Mouse (Mus musculus) embryonic facial prominence, embryonic 10.5 days (tissue): ENCODE results near the gene Rcor2. TPM values are rescaled to one million over a fixed set of nuclear protein-coding genes. Genes with fewer than 3 reads are reported as not detected.

Experiments
- DNase-seq: peaks from one replicate; pipeline ENCODE4 v3.0.0-alpha.2; 2017; ENCODE audit warnings: low spot score
- H3K27ac ChIP-seq: fragments of 300-500 bp; sonication (generic); replicated peaks from 2 replicates; pipeline ENCODE4 v1.5.1; 2016; ENCODE audit warnings: mild to moderate bottlenecking
- H3K27me3 ChIP-seq: fragments of 300-500 bp; sonication (generic); replicated peaks from 2 replicates; pipeline ENCODE4 v1.6.1; 2016; ENCODE audit warnings: low read depth, mild to moderate bottlenecking; ENCODE audit not compliant: poor library complexity, severe bottlenecking
- H3K36me3 ChIP-seq: fragments of 300-500 bp; sonication (generic); replicated peaks from 2 replicates; pipeline ENCODE4 v1.6.1; 2016; ENCODE audit warnings: mild to moderate bottlenecking, moderate library complexity
- H3K4me1 ChIP-seq: fragments of 300-500 bp; sonication (generic); 2 replicates; pipeline ENCODE4 v1.6.1; 2016
- H3K4me3 ChIP-seq: fragments of 300-500 bp; sonication (generic); 2 replicates; pipeline ENCODE4 v1.5.1; 2016; ENCODE audit warnings: mild to moderate bottlenecking, moderate library complexity
- H3K9me3 ChIP-seq: fragments of 300-500 bp; sonication (generic); 2 replicates; pipeline ENCODE4 v1.6.1; 2016; ENCODE audit warnings: mild to moderate bottlenecking
- WGBS: fragments of 180-500 bp; shearing (Covaris S2); methylation state at CpG from one replicate; pipeline ENCODE4 v1.1.7; 2016; 5-methylcytosine and 5-hydroxymethylcytosine counted together
- polyA plus RNA-seq: library from polyadenylated mRNA; unstranded; fragments of >200 nt; fragmentation: Nextera tagmentation; extraction: Ambion mirVana; gene quantifications from 2 replicates; pipeline ENCODE4 v1.2.1, GENCODE M21; 2016

Gene Rcor2
- polyA plus RNA-seq, 1 experiment from 2014 or later, result 51.0 TPM

- Histone ChIP-seq H3K36me3 (peaks cover 98% of the 10 kb centered on the region), H3K27ac (no peak overlapping the region), H3K9me3 (no peaks in the 10 kb centered on the region), H3K4me1 (peaks cover 24% of the 10 kb centered on the region), H3K4me3 (no peak overlapping the region), H3K27me3 (no peaks in the 10 kb centered on the region)
- no peak for DNase-seq
- 84% methylated on average over 18 of the region's 18 CpGs for WGBS
These were observed 13.6 kb downstream of the Rcor2 start for GRCm38 (mm10) chr19:7280557-7281330.

- no peak for DNase-seq
- peaks cover under 1% of the 10 kb centered on the region; the same call in 1 of the 2 replicates for H3K4me1 ChIP-seq
- no peaks in the 10 kb centered on the region for H3K9me3 ChIP-seq
- H3K27me3 ChIP-seq, result no peaks in the 10 kb centered on the region
- no peak overlapping the region for H3K27ac ChIP-seq
- 90% methylated on average over 12 of the region's 12 CpGs for WGBS
- peaks cover 88% of the 10 kb centered on the region for H3K36me3 ChIP-seq
- no peak overlapping the region for H3K4me3 ChIP-seq
These were observed 19.6 kb downstream of the Rcor2 start for GRCm38 (mm10) chr19:7286563-7287315.

- no peak overlapping the region for H3K27ac ChIP-seq
- H3K36me3 ChIP-seq, result peaks cover 76% of the 10 kb centered on the region
- H3K4me3 ChIP-seq, result no peak overlapping the region
- no peak for DNase-seq
- peaks cover 14% of the 10 kb centered on the region for H3K4me1 ChIP-seq
- no peaks in the 10 kb centered on the region for H3K9me3 ChIP-seq
- H3K27me3 ChIP-seq, result no peaks in the 10 kb centered on the region
- 86% methylated on average over 3 of the region's 3 CpGs for WGBS
These were observed 21.2 kb downstream of the Rcor2 start for GRCm38 (mm10) chr19:7288288-7288687.

GRCm38 (mm10) chr19:7289767-7290166, 22.6 kb downstream of the Rcor2 start:
- no peak for DNase-seq
- 83% methylated on average over 2 of the region's 2 CpGs for WGBS
- no peaks in the 10 kb centered on the region for H3K9me3 ChIP-seq
- H3K4me1 ChIP-seq, result peaks cover 28% of the 10 kb centered on the region
- H3K27ac ChIP-seq, result no peak overlapping the region
- no peak overlapping the region for H3K4me3 ChIP-seq
- H3K27me3 ChIP-seq, result no peaks in the 10 kb centered on the region
- peaks cover 62% of the 10 kb centered on the region for H3K36me3 ChIP-seq

- Histone ChIP-seq H3K27me3 (no peaks in the 10 kb centered on the region), H3K4me3 (no peak overlapping the region), H3K4me1 (peaks cover 41% of the 10 kb centered on the region), H3K9me3 (no peaks in the 10 kb centered on the region), H3K36me3 (peaks cover 45% of the 10 kb centered on the region), H3K27ac (no peak overlapping the region)
- WGBS, result 83% methylated on average over 7 of the region's 7 CpGs
- DNase-seq, result no peak
These were observed 25.0 kb downstream of the Rcor2 start for GRCm38 (mm10) chr19:7291958-7292709.

GRCm38 (mm10) chr19:7294098-7294876, 27.2 kb downstream of the Rcor2 start:
- no peak for DNase-seq
- WGBS, result 76% methylated on average over 8 of the region's 8 CpGs
- no peak overlapping the region; the same call in 1 of the 2 replicates for H3K27ac ChIP-seq
- peaks cover 44% of the 10 kb centered on the region for H3K36me3 ChIP-seq
- no peak overlapping the region for H3K4me3 ChIP-seq
- H3K9me3 ChIP-seq, result no peaks in the 10 kb centered on the region
- peaks cover 41% of the 10 kb centered on the region for H3K4me1 ChIP-seq
- no peaks in the 10 kb centered on the region for H3K27me3 ChIP-seq

DNA sequence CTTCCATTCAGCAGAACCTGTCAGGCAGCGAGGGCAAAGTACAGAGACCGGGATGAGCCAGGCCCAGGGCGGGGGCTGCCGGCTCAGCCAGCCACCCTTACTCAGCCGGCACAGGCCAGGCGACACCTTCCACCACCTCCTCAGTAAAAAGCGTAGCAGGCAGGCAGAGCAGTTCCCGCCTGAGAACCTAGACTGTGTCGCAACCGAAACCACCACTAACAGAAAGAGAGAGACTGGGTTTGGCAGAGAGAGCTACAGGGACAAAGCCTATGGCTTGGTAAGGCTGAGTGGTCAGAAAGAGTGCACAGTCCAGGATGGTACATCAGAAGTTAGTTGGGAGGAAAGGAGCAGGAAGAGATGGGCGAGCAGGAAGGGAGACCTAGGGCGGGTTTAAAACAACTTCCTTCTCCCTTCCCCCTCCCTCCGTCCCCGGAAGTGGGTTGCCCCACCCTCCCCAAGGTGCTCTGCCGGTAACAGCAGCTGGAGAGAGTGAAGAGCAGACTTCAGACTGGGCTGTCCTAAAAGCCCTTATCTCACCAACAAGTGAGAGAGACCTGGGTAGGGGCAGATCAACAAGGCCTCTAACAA, 28.0 kb downstream of the Rcor2 start:
- WGBS, result 72% methylated on average over 15 of the region's 15 CpGs
- Histone ChIP-seq H3K4me3 (peak overlapping the region; percentile 33), H3K36me3 (peaks cover 41% of the 10 kb centered on the region), H3K9me3 (no peaks in the 10 kb centered on the region), H3K27me3 (no peaks in the 10 kb centered on the region), H3K27ac (peak overlapping the region; percentile 63; the same call in 1 of the 2 replicates), H3K4me1 (peaks cover 41% of the 10 kb centered on the region)
- no peak for DNase-seq

DNA sequence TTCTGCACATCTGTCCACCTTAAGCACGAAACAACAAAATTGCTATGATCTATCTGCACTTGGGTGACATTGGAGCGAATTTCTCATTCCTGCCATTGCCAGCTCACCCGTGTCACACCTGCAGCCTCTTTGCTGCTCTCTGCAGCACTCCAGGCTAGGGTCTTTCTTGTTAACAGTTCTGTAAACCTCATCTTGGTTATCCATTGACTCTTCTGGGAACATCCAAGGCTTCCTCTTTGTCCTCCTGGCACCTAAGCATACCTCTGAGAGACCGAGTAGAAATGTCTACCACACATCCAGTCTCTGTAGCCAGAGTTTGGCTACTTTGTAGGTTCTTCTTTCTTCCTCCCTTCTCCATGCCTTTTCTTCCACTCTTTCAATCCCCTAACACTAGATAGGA, 28.8 kb downstream of the Rcor2 start:
- no peak overlapping the region for H3K4me3 ChIP-seq
- H3K4me1 ChIP-seq, result peaks cover 41% of the 10 kb centered on the region
- H3K36me3 ChIP-seq, result peaks cover 37% of the 10 kb centered on the region
- no peaks in the 10 kb centered on the region for H3K27me3 ChIP-seq
- WGBS, result 91% methylated on average over 4 of the region's 4 CpGs
- DNase-seq, result no peak
- no peak overlapping the region for H3K27ac ChIP-seq
- H3K9me3 ChIP-seq, result no peaks in the 10 kb centered on the region

GRCm38 (mm10) chr19:7299052-7299451, 31.9 kb downstream of the Rcor2 start:
- Histone ChIP-seq H3K4me3 (no peak overlapping the region), H3K27ac (no peak overlapping the region), H3K4me1 (peaks cover 20% of the 10 kb centered on the region), H3K36me3 (peaks cover 50% of the 10 kb centered on the region), H3K9me3 (no peaks in the 10 kb centered on the region), H3K27me3 (no peaks in the 10 kb centered on the region)
- no peak for DNase-seq

GRCm38 (mm10) chr19:7300078-7300477, 33.0 kb downstream of the Rcor2 start:
- Histone ChIP-seq H3K9me3 (no peaks in the 10 kb centered on the region), H3K4me1 (peaks cover 9% of the 10 kb centered on the region), H3K36me3 (peaks cover 49% of the 10 kb centered on the region), H3K27ac (no peak overlapping the region), H3K4me3 (no peak overlapping the region), H3K27me3 (no peaks in the 10 kb centered on the region)
- WGBS, result 93% methylated on average over 1 of the region's 1 CpGs
- DNase-seq, result no peak

GRCm38 (mm10) chr19:7301647-7302492, 34.7 kb downstream of the Rcor2 start:
- WGBS, result 93% methylated on average over 7 of the region's 7 CpGs

More at GRCm38 (mm10) chr19:7301647-7302492, 34.7 kb downstream of the Rcor2 start:
- Histone ChIP-seq H3K36me3 (peaks cover 55% of the 10 kb centered on the region), H3K9me3 (no peaks in the 10 kb centered on the region), H3K4me3 (no peak overlapping the region), H3K27ac (no peak overlapping the region), H3K27me3 (no peaks in the 10 kb centered on the region), H3K4me1 (peaks cover 10% of the 10 kb centered on the region)
- no peak for DNase-seq
